Mouse (Mus musculus): ENCODE results near the gene Tpcn2. TPM values are rescaled to one million over a fixed set of nuclear protein-coding genes. Genes with fewer than 3 reads are reported as not detected.

Gene Tpcn2
- total and polyA plus RNA-seq, 2 experiments from 2014 or later: 2.3 to 4.7 TPM

DNA sequence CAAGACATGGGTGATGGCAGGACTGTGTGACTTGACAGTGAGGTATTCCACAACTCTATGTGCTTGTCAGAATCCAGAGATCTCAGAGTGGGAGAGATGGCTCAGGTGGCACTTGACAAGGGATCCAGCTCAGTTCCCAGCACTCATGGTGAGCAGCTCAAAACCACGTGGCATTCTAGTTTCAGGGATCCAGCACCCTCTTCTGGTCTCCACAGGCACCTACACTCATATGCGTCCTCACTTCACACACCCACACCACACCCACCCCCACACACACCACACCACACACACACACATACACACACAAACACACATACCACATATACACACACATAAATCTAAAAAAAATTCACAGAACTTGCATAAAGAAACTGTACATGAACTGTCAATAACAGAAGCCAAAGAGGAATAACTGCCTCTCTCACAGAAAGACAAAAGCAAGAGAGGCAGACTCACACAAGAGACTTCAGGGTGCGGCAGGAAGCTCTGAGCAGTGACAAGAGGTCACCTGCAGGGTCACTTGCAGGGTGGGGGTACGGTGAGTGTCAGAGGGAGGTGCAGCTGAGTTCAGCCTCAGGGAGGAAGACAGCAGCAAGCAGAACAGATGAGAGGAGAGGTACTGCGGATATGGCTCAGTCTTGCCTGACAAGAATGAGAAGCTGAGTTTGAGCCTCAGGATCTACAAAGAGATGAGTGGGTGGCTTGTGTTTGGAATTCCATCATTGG lies 135.7 kb downstream of the Tpcn2 start:
- ATAC-seq: no peak
- WGBS: 80% methylated on average over 5 of the region's 5 CpGs

DNA sequence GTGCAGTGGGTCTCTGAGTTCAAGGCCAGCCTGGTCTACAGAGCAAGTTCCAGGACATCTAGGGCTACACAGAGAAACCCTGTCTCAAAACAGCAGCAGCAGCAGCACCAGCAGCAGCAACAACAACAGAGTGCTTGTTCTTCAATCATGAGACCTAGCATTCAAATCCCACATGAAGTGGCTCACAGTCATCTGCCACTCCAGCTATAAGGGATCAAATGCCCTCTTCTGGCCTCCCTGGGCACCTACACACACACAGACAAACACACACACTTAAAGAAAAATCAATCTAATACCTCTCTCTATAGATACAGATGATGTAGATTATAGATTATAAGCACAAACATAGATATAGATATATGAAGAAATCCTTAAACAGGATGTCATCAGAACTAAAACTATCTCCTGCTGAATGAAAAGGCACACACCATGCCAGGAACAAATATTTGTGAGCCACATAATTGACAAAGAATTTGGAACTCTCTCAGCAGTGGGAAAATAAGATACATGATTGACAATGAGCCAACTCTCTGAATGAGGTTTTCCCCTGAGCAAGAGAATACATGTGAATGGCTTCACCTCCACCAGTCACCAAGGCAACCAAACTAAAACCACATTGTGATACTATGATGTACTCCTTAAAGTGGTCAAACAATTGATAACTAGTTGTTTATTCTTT lies 137.4 kb downstream of the Tpcn2 start:
- ATAC-seq (no peak), DNase-seq (ENCODE audit: low spot score) (no peak)
- Histone ChIP-seq H3K9me3 (ENCODE audit: low read length) (no peaks in the 10 kb centered on the region), H3K27ac (no peak overlapping the region), H3K36me3 (ENCODE audit: insufficient read depth, low read length) (no peaks in the 10 kb centered on the region), H3K4me2 (ENCODE audit: low read depth, low read length) (no peak overlapping the region), H3K4me3 (ENCODE audit: low read length) (no peak overlapping the region), H3K4me1 (ENCODE audit: insufficient read depth, low read length) (no peaks in the 10 kb centered on the region), H3K9ac (replicated peaks; ENCODE audit: low read length) (no peak overlapping the region), H3K27me3 (ENCODE audit: insufficient read depth, low read length) (no peaks in the 10 kb centered on the region)
- TF ChIP-seq CTCF (IDR thresholded peaks at IDR 0.05; ENCODE audit: low read depth): peak; percentile 19

More for the DNA sequence above, 135.7 kb downstream of the Tpcn2 start:
- Histone ChIP-seq H3K4me2 (ENCODE audit: low read depth, low read length) (no peak overlapping the region), H3K36me3 (ENCODE audit: insufficient read depth, low read length) (no peaks in the 10 kb centered on the region), H3K27me3 (ENCODE audit: insufficient read depth, low read length) (no peaks in the 10 kb centered on the region), H3K27ac (no peak overlapping the region), H3K9me3 (ENCODE audit: low read length) (no peaks in the 10 kb centered on the region), H3K4me1 (ENCODE audit: insufficient read depth, low read length) (no peaks in the 10 kb centered on the region), H3K9ac (replicated peaks; ENCODE audit: low read length) (no peak overlapping the region), H3K4me3 (ENCODE audit: low read length) (no peak overlapping the region)
- TF ChIP-seq CTCF (IDR thresholded peaks at IDR 0.05; ENCODE audit: low read depth): no peak
- DNase-seq (ENCODE audit: low spot score): no peak

DNA sequence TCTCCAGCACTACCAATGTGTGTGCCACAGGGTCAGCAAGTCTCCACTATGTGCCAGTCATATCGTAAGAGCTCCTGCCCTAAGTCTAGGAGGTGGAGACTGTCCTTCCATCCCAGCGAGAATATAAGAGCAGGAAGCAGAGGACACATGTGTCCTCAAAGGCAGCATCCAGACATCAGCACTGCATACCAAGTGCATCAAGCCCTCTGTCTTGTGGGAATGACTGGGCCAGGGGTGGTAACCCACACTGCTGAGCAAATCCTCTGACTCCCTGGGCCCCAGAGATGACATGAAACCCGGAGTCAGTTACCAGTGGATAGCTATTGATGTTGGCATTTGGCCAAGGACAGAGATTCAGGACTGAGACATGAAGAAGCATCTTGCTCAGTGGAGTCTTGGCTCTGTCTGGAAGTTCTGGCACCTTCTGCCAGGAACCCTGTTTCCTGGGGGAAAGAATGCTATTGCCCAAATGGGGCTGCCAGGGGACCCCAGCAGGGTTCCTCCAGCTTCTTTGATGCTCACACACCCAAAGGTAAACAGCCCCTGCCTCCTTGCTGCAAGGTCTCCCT lies 140.2 kb downstream of the Tpcn2 start:
- Histone ChIP-seq H3K27ac (no peak overlapping the region), H3K27me3 (ENCODE audit: insufficient read depth, low read length) (no peaks in the 10 kb centered on the region), H3K36me3 (ENCODE audit: insufficient read depth, low read length) (no peaks in the 10 kb centered on the region), H3K4me1 (ENCODE audit: insufficient read depth, low read length) (no peaks in the 10 kb centered on the region), H3K9ac (replicated peaks; ENCODE audit: low read length) (no peak overlapping the region), H3K4me2 (ENCODE audit: low read depth, low read length) (no peak overlapping the region), H3K9me3 (ENCODE audit: low read length) (no peaks in the 10 kb centered on the region), H3K4me3 (ENCODE audit: low read length) (no peak overlapping the region)
- no peak for ATAC-seq
- TF ChIP-seq CTCF (IDR thresholded peaks at IDR 0.05; ENCODE audit: low read depth): no peak
- 46% methylated on average over 3 of the region's 3 CpGs for WGBS
- peak; percentile 38 for DNase-seq (ENCODE audit: low spot score)

DNA sequence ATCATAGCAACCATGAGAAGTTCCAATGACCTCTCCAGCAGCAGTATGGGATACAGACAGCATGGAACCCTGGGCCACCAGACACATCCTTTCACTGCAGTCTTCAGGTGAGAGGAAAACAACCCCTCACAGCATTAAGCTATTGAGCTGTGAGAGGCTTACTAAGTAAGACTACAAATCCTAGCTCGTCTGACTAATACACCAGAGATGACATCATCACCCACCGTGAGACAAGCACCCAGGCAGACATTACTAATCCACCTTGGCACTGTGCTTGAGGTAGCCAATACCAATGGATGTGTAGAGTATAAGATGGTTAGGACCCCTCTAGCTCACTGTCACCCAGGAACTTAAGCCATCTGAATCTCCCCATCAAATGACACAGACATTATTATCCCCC lies 143.2 kb downstream of the Tpcn2 start:
- ATAC-seq (no peak), DNase-seq (ENCODE audit: low spot score) (no peak)
- no peak for TF ChIP-seq CTCF (IDR thresholded peaks at IDR 0.05; ENCODE audit: low read depth)
- Histone ChIP-seq H3K4me3 (ENCODE audit: low read length) (no peak overlapping the region), H3K9me3 (ENCODE audit: low read length) (no peaks in the 10 kb centered on the region), H3K27ac (no peak overlapping the region), H3K27me3 (ENCODE audit: insufficient read depth, low read length) (no peaks in the 10 kb centered on the region), H3K9ac (replicated peaks; ENCODE audit: low read length) (no peak overlapping the region), H3K36me3 (ENCODE audit: insufficient read depth, low read length) (no peaks in the 10 kb centered on the region), H3K4me1 (ENCODE audit: insufficient read depth, low read length) (no peaks in the 10 kb centered on the region), H3K4me2 (ENCODE audit: low read depth, low read length) (no peak overlapping the region)
- 68% methylated on average over 2 of the region's 2 CpGs for WGBS

DNA sequence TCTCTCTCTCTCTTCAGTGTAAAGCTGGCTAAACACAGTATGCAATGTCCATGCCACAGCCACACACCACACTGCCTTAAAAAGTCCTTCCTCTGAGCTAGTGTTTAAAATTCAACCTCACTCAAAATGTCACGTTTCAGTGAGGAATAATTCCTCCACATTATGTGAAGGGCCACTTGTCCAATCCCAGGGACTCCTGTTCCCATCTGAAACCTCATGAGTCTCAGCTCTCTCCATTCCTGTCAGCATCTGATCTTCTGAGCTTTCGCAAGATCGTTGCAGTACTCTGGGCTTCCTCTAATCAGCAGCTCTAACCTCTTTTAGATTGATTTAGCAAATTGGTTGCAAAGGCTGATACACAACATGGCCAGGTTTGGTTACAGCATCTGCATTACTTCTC lies 144.2 kb downstream of the Tpcn2 start:
- Histone ChIP-seq H3K9me3 (ENCODE audit: low read length) (no peaks in the 10 kb centered on the region), H3K27me3 (ENCODE audit: insufficient read depth, low read length) (no peaks in the 10 kb centered on the region), H3K4me3 (ENCODE audit: low read length) (no peak overlapping the region), H3K27ac (no peak overlapping the region), H3K4me1 (ENCODE audit: insufficient read depth, low read length) (no peaks in the 10 kb centered on the region), H3K9ac (replicated peaks; ENCODE audit: low read length) (no peak overlapping the region), H3K4me2 (ENCODE audit: low read depth, low read length) (no peak overlapping the region), H3K36me3 (ENCODE audit: insufficient read depth, low read length) (no peaks in the 10 kb centered on the region)
- ATAC-seq: no peak
- TF ChIP-seq CTCF (IDR thresholded peaks at IDR 0.05; ENCODE audit: low read depth): no peak
- WGBS: 92% methylated on average over 3 of the region's 3 CpGs
- DNase-seq (ENCODE audit: low spot score): no peak

DNA sequence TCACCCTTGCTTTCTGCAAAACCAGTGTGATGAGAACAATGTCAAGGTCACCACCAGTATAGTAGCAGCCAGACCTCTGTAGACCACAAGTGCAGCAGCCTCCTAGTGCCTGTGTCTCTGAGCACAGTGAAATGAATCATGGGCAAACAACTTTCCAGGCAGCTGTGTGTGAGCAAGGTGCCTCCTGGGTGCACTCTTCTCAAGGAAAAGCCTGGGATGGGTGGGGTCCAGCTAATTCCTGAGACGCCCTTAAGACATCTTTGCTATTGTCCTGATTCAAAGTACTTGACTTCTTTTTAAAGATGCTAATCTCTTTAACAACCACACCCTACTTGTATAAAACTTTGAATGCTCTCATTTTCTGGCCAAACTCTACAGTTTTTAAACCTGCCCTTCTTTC lies 144.7 kb downstream of the Tpcn2 start:
- no peak for ATAC-seq
- no peak overlapping the region for H3K9ac ChIP-seq (replicated peaks; ENCODE audit: low read length)
- no peaks in the 10 kb centered on the region for H3K9me3 ChIP-seq (ENCODE audit: low read length)
- H3K4me3 ChIP-seq (ENCODE audit: low read length): no peak overlapping the region
- no peaks in the 10 kb centered on the region for H3K36me3 ChIP-seq (ENCODE audit: insufficient read depth, low read length)
- no peak for DNase-seq (ENCODE audit: low spot score)
- H3K4me1 ChIP-seq (ENCODE audit: insufficient read depth, low read length): no peaks in the 10 kb centered on the region
- no peaks in the 10 kb centered on the region for H3K27me3 ChIP-seq (ENCODE audit: insufficient read depth, low read length)
- 78% methylated on average over 1 of the region's 1 CpGs for WGBS
- TF ChIP-seq CTCF (IDR thresholded peaks at IDR 0.05; ENCODE audit: low read depth): no peak
- H3K4me2 ChIP-seq (ENCODE audit: low read depth, low read length): no peak overlapping the region
- no peak overlapping the region for H3K27ac ChIP-seq

DNA sequence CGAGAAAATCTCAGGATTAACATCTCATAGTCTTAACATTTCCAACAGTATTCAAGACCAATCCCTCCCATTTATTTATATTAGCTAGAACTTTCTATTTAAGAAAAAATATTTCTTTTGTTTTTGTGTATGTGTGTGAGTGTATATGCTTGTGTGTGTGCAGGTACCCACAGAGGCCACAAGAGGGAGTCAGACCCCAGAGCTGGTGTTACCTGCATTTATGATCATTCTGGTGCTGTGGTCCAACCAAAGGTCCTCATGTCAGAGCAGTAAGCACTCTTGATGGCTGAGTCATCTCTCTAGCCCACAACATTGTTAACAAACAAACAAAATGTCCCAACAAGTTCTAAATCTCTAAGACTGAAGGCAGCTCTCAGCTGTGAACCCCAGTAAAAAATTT lies 145.9 kb downstream of the Tpcn2 start:
- Histone ChIP-seq H3K27ac (no peak overlapping the region), H3K9me3 (ENCODE audit: low read length) (no peaks in the 10 kb centered on the region), H3K27me3 (ENCODE audit: insufficient read depth, low read length) (no peaks in the 10 kb centered on the region), H3K4me2 (ENCODE audit: low read depth, low read length) (no peak overlapping the region), H3K36me3 (ENCODE audit: insufficient read depth, low read length) (no peaks in the 10 kb centered on the region), H3K4me3 (ENCODE audit: low read length) (no peak overlapping the region), H3K4me1 (ENCODE audit: insufficient read depth, low read length) (no peaks in the 10 kb centered on the region), H3K9ac (replicated peaks; ENCODE audit: low read length) (no peak overlapping the region)
- DNase-seq (ENCODE audit: low spot score) (no peak), ATAC-seq (no peak)
- TF ChIP-seq CTCF (IDR thresholded peaks at IDR 0.05; ENCODE audit: low read depth): no peak
- WGBS: 97% methylated on average over 1 of the region's 1 CpGs

Measured in hindbrain, postnatal 0 days (tissue).